Mouse (Mus musculus): Measurements from ENCODE around the gene Rbpms2.
"Not testable (repeated sequence)": the region's sequence is repeated elsewhere in the genome, so short reads cannot be mapped to it uniquely, and the experiment has no call there.

Rbpms2 gene

DNA sequence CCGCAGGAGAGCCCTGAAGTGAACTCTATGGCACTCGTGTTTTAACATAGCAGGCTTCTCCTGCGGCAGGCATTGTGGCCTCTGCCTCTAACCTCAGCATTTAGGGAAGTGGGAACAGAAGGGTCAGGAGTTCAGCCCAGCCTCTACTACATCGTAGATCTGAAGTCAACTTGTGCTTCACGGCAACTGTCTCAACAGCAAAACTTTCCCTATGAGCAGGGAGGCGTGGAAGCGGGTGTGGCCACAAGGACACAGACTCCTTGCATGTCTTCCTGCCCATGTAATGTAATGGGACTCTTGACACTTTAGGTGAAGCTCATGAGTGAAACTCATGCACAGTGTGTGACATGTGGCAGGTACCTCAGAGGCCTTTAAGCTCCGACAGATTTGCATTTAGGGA lies 26.1 kb downstream of the Rbpms2 start:
- no peak for DNase-seq (ENCODE audit: low read depth, low spot score)

DNA sequence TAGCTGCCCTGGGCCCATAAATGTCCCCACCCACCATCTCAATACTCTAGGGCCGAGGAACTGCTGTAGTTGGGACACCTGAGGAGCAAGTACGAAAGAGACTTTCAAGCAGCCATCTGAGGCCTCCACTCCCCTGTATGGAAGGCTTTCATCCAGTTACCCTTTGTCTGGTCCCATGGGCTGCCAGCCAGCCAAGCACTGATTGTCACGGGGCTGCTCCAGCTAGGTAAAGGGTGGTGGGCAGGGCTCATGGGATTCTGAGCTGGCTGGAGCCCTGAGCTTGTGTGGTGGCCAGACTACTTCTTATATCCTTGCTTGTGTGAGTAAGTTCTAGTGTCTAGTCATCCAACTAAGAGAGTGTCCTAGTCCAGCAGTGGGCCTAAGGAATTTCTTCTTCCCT lies 27.8 kb downstream of the Rbpms2 start:
- no peak for DNase-seq (ENCODE audit: low read depth, low spot score)

DNA sequence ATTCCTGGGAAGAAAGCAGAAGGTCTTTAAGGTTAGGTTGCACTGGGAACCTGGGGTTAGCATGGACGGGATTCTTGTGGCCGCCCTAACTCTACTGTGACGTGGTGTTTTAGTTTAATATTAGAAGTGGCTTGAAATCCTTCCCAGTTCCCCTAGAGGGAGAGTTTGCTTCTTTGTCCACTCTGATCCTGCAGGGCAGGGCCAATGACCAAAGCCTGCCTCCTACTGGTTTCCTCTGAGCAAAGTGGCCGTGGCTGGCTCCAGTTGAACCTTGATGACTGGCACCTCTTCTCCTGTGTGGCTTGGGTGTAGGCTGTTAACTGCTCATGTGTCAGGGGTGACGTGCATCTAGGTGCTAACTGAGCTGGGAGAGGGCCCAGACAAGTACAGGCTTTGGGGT lies 31.6 kb downstream of the Rbpms2 start:
- no peak for DNase-seq (ENCODE audit: low read depth, low spot score)

DNA sequence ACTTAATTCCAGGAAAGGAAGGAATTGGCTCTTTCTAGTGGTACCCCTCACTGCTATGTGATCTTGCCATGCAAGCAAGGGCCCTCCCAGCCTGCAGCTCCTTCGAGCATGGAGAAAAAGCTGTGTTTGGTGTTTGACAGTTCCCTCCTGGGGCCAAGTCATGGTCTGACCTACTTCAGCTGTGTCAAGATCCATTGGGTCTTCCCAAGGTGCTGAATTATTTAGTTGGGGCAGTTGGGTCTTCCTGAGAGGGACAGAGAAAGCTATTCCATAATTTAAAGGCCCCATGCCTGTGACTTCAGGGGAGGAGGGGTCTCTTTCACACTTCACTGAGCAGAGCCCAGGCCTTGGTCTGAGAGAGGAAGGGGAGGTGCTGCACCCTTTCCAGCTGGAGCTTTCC lies 32.0 kb downstream of the Rbpms2 start:
- no peak for DNase-seq (ENCODE audit: low read depth, low spot score)

DNA sequence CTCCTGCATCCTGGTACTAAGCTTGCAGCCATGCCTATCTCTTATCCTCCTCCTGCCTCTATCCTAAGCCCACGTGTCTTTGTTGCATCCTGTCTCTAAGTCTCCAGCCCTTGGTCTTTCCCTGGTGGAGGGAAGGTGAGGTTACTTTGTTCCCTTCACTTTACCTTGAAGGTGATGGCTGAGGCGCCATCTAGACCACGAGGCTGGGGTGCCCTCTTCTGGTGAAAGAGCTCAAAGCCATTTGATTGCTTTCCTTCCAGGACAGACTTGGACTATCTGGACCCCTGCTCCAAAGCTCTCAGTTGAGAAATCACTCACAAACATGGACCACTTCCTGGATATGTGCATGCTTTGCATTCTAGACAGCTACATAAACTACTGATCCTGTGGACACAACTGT lies 34.7 kb downstream of the Rbpms2 start:
- DNase-seq (ENCODE audit: low read depth, low spot score): peak; percentile 35

DNA sequence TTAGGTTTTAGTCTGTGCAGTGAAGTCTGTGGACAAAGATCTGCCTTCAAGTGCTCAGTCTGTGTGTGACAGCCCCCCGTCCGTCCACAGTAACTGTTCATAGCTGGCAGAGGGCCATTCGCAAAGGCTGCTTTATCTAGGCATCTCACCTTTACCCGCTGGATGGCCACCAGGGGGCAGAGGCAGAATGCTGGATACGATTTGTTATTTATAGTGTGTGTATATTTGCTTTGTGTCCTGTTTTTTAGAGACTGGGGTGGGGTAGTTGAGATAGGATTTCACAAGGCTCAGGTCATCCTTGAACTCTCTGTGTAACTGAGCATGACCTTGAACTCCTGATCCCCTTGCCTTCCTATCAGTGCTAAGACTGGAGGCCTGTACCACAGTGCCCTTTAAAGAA lies 36.6 kb downstream of the Rbpms2 start:
- DNase-seq (ENCODE audit: low read depth, low spot score): peak; percentile 69

DNA sequence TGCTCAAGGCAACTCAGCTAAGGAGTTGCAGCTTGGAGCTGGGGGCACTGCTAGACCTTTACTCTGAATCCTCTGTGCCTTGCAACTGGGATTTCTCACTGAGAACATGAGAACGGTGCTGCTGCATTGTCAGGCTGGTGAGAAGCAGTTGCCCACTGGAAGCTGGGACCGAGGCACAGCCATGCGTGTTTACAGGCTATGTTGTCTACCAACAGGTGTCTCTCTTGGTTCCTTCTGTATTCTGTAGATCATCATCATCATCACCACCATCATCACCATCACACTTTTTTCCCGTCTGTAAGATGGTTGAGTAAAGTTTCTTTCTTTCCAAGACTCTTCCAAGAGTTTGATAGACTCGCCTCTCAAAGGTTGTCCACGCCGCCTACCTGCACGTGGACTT lies 38.3 kb downstream of the Rbpms2 start, which contains the start of gene Oaz2:
Gene Oaz2 (plus strand): TSS at position 301 of the 400 bp plus-strand sequence.
- no peak for DNase-seq (ENCODE audit: low read depth, low spot score)

DNA sequence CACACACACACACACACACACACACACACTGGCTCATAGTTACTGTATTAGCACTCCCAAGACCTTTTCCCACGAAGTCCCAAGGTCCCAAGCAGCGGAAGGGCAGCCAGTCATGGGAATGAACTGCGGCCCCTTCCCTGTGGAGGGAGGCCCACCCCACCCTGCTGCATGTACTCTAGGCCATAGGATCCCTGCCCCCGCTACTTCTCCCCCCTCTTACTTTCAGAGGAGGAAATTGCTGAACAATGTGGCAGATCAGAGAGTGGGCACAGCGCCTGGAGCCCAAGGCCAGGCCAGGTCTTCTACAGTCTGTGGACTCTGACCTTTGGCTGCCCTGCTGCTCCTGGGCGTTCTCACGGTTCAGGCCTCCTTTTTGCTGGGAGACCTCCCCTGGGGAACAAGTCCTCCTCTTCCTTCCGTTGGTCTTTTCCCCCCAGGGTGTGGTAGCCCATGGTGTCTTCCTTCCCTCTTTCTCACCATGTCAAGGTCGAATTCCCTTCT lies 42.0 kb downstream of the Rbpms2 start:
- DNase-seq (ENCODE audit: low read depth, low spot score): no peak

DNA sequence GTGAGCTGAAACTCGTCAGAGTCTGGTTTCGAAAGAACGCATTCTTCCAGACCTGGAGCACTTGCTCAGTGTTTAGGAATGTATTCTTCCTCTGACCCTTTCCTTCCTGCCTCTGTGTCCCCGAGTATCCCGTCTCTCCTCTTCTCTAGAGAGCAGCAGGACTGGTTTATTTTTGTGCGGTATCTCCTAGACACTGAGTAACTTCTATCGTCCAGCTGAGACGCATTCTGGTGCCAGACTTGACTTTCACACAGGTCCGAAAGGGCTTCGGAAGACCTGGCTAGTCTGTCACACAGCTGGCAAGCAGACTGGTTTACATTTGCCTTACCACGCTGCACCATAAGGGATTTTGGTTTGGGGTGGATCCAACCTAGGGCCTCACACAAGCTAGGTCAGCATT lies 43.5 kb downstream of the Rbpms2 start:
- DNase-seq (ENCODE audit: low read depth, low spot score): no peak

DNA sequence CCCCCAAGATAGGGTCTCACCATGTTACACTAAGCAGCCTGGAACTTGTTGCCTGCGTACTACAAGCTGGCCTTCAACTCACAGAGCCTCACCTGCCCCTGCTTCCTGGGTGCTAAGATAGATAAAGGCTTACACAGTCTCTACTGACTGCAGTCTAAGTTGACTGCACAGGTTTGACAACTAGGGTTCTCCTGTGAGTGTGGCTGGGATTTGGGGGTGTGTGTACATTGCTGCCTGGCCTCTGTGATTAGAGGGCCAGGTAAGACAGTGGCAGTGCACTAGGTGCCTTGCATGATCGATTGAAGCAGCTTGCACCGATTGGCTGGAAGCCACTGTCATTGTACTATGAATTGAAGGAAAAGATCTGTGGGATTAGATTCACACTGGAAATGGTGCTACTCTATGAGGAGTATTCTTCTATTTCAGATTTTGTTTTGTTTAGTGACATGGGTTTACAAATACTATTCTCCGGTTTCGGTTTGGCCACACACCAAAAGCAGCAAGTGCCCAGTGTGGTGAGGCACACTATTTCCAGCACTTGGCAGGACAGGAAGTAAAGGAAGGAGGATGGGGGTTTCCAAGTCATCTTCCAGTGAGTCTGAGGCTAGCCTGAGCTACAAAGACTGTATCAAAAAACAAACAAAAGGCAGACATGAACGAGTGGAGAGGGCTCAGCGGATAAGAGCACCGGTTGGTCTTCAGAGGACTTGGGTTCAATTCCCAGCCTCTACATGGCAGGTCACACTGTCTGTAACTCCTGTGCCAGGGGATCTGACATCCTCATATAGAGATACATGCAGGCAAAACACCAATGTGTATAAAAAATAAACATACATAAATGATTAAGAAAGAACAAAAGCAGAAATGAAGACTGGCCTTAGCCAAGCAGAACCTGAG lies 46.3 kb downstream of the Rbpms2 start:
- no peak for DNase-seq (ENCODE audit: low read depth, low spot score)

DNA sequence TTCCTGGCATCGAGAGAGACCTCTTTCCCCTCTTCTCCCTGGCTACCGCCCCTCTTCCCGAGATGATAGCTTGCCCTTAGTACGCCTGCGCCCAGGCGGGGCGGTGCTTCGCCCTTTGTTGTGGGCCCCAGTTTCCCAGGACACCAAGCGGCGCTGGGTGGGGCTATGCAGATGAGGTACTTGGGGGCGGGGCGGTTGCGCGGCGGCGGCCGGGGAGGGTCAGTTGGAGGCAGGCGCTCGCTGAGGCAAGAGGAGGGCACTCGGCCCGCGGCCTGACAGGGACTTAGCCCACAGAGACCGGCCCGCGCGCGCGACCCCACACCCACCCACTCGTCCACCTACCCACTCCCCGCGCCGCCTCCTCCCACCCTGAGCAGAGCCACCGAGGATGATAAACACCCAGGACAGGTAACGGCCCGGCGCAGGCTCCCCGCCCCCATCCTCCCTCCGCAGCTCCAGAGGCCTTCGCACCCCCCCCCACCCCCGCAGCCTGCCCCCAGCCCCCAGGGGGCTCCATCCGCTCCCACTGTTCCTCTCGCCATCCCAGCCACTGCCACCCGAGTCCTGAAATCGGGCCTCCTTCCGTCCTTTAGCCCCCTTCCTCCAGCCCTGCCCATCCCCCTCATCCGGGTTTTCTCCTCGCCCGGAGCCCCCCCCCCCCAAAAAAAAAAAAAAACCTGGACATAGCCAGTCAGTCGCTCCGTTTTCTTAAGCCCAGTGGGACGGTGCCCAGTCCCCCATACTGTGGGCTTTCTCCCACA lies 47.1 kb downstream of the Rbpms2 start:
- DNase-seq (ENCODE audit: low read depth, low spot score): peak; percentile 95

DNA sequence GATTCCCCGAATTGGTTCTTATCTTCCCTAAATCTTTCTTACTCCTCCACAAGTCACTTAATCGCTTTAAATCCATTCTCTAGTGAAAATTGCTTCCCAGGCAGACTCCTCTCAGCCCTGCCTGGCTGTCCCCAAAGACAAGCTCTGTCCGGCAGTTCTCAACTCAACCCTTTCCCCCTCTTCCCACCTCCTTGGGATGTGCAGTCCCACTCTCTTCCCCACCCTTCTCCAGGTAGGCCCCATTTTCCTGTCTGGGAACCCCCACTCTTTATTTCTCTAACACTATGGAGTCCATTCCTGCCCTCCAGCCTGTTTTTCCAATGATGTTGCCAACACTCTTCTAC lies 47.6 kb downstream of the Rbpms2 start:
- no peak for DNase-seq (ENCODE audit: low read depth, low spot score)

DNA sequence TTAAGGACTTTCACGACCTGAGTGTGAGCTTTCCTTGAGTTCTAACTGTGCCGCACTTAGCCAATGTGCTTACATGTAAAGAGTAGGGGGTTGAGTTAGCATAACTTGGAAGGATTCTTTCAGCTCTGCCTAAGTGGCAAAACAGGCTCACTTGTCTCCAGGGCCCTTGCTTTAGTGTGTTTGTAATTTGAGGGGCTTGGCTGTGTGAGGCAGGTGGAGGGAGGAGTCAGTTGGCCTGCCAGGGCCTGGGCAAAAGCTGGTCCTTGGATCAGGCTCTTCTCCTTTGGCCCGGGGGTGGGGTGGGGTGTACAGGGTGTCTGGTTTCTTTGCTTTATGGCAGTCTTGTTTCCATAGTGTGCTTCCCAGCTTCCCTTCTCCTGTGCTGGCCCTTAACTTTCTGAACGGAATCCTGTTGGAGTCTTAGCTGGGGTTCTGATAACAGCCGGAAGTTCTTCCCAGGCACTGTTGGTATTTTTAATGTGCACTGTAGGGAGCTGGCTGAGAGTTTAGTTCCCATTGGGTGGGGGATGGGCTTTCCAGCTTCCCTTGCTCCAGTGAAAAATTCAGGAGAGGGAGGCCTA lies 49.8 kb downstream of the Rbpms2 start:
- DNase-seq (ENCODE audit: low read depth, low spot score): peak; percentile 67

DNA sequence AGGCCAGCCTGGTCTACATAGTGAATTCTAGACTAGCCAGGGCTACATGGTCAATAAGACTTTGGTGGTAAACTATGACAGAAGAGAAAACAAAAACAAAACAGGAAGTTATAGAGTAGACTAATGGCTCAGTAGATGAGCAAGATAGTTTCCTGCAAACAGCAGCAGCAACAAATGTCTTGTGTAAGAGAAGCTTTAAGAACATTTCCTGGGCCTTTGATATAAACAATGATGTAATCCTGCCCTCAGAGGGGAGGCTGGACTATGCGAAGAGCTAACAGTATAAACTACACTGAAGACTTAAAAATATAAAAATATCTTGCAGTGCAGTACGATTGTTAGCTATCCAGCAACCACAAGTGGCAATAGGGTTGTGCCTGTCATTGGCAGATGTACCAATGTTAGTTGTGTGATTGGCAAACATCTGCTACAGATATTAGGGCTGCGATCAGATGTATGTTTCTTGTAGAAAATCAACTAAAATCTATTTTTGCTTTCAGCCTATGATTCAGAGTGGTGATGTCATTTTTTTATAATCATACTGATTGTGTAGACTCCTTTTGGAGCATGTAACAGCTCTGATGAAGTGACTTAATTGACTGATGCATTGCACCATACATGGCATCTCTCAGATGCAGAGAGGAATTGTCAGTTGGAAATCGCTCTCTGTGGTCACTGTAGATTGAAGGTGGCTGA lies 51.6 kb downstream of the Rbpms2 start:
- DNase-seq (ENCODE audit: low read depth, low spot score): no peak

DNA sequence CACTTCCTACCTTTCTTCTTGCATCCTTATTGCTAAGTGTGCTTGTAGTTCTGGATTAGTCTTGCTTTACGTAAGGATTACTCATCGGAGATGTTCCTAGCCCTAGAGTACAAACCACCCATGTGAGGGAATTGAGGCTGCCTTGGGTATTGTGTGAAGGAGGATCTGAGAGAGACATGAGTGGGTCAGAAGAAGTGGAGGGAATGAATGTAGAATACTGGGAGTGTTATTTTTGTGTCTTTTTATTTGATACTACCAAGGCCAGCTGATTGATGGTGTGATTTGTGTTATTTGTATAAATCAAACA lies 52.1 kb downstream of the Rbpms2 start:
- no peak for DNase-seq (ENCODE audit: low read depth, low spot score)

DNA sequence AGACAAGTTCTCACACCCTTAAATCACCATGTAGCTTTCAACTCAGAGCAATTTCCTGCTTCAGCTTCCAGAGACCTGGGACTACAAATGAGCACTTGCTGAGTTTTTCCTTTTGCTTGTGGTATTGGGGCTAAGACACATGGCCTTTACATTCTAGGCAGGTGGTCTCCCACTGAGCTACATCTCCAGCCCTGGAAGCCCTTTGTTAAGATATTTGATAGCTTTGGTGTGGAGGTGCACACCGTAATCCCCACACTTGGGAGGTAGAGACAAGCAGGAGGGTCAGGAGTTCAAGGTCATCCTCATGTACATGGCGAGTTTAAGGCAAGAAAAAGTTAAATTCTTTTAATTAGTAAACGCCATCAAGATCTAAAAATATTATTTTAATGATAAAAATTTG lies 52.7 kb downstream of the Rbpms2 start:
- DNase-seq (ENCODE audit: low read depth, low spot score): no peak

DNA sequence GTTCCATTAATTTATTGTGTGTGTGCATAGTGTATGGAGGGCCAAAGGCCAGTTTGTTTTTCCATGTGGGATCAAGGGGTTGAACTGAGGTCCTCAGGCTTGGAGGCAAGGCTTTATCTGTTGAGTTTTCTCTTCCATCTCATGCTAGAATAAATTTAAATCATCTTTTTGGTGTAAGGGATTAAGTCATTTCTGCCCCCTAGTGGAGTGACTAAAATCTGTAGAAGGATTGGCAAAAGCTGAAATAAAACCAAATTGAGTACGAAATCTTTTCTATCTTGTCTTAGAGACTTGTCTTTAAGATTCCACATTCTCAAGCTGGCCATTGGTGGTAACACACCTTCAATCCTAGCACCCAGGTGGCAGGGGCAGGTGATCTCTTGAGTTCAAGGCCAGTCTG lies 53.5 kb downstream of the Rbpms2 start:
- DNase-seq (ENCODE audit: low read depth, low spot score): no peak

DNA sequence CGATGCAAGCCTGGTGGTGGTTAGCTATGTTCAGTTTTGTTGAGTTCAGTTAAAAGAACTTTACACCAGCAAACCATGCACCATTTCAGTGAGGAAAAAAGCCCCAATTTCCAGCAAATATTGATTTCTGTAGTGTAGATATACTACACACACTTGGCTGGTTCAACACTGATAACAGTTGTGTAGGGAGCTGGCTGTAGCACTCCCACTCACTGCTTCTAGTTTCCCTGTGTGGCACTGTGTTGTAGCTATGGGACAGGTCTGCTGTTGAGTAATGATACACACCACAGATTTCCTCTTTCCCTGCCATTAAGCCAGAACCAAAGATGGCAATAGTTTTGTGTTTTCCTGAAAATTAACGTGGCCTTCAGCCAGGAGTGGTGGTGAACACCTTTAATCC lies 55.3 kb downstream of the Rbpms2 start:
- DNase-seq (ENCODE audit: low read depth, low spot score): no peak

DNA sequence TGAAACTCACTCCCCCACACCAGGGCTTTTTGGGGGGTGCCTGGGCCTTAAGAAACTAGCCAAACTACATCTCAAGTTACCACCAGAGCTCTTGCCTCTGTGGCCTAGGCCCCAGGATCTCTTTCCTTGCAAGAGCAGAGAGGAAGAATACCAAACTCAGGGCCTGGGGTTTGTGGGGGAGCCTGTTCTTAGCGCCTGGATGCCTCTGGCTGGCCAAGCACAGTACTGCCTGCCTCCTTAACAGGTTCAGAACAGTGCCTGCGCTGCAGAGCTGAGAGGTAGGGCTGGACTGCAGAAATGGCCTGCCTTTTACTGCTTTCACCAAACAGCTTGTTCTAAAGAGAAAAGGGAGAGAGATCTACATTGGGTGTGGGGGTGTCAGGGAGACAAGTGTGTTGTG lies 60.4 kb downstream of the Rbpms2 start:
- DNase-seq (ENCODE audit: low read depth, low spot score): not testable (repeated sequence)

DNA sequence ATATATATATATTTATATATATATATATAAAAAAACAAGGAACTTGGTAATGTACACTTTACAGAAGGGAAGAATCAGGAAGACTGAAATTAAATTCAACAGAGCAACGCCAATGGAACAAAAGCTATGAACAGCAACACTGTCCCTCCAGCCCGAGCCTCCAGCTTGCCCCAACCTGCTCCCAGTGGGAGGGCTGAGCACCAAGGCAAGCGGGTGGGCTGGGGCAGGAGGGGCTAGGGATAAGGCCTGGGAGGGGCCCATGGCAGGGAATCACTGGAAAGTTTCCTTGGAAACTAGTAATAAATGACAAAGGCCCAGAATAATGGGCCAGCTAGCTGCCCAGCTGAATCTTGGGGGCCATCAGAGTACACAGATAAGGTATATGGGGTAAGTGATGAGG lies 63.0 kb downstream of the Rbpms2 start:
- DNase-seq (ENCODE audit: low read depth, low spot score): no peak

DNA sequence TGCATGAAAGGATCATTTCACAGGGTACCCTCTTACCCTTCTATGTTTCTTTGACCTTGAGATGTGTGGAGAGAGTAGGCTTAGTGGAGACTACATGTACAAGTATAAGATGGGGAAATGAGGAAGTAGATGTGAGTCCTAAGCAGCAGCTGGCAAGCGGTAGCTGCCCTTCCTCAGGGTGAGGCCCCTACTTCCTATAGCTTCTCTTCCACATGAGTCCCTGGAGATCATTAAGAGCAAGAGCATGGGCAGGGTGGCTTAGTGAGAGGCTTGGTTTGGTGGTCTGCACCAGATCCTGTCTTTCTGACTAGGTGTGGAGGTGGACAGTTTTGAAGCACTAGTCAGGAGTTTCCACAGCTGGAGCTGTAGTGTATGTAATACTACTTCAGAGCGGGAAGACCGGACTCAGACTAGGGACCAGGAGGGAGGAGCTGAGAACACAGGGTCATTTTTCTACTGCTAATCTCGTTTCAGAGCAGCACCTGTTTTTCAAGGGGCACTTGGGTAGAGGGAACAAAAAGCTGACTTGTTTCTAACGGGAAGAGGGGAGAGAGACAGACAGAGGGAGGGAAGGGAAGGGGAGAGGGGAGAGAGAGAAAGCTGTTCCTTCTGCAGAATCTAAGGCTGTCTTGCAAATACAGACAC lies 63.6 kb downstream of the Rbpms2 start:
- DNase-seq (ENCODE audit: low read depth, low spot score): peak; percentile 36

DNA sequence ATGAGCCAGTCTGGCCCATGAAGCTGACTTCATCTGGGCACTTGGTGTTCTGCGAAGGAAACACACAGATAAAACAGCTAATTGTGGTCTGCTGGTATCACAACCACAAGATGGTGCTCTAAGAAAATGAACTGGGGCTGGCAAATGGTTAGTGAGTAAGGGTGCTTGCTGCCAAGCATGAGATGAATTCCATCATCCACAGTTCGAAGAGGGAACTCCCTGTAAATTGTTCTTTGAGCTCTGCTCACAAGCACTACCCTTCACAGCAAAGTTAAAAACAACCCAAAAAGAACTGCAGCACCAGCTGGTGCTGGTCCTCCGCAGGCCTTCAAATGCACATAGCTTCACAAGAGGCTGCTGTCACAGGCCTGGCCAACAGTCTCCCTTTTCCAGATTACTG lies 66.2 kb downstream of the Rbpms2 start:
- no peak for DNase-seq (ENCODE audit: low read depth, low spot score)
